In genomic region chr11:53762827-53763495, GRCm38 (mm10) we compare ENCODE assay signal across 8 mouse cellular contexts. TPM values are rescaled to one million over a fixed set of nuclear protein-coding genes. Genes with fewer than 3 reads are reported as not detected.
DNase-seq lines count a peak whose midpoint lies in the region; ATAC-seq lines count a peak whose summit lies in the region.

No protein-coding gene starts in this region.

- peak; percentile 84 for DNase-seq in 416B (ENCODE audit: low read depth)
- DNase-seq in adrenal gland, adult 8-10 months, result peak; percentile 92
- DNase-seq in heart, embryonic 10.5 days (ENCODE audit: low spot score), result peak; percentile 86
- peak; percentile 96 for DNase-seq in kidney, adult 9 months
- DNase-seq in lung, adult 18-20 months, result peak; percentile 95 to 98
- peak; percentile 64 for DNase-seq in thymus, postnatal 10 days (ENCODE audit: low spot score in 2 of 2)

- H3K4me2 ChIP-seq in embryonic facial prominence, embryonic 12.5 days (replicated peaks), result peak overlapping the region; percentile 76
- peak overlapping the region; percentile 63 for H3K4me2 ChIP-seq in neural tube, embryonic 14.5 days (ENCODE audit: low read depth, low read length)

- peak overlapping the region; percentile 1; the same call in 1 of the 2 replicates for H3K9ac ChIP-seq in embryonic facial prominence, embryonic 12.5 days
- H3K9ac ChIP-seq in neural tube, embryonic 14.5 days (replicated peaks; ENCODE audit: low read depth, low read length), result 0 out of 2 replicates have a peak overlapping the region, but pooled peaks have one; percentile 16

- peak overlapping the region; percentile 86 for H3K27ac ChIP-seq in embryonic facial prominence, embryonic 12.5 days
- H3K27ac ChIP-seq in heart, embryonic 10.5 days, result peak overlapping the region; percentile 91
- H3K27ac ChIP-seq in neural tube, embryonic 14.5 days (ENCODE audit: low read depth, low read length), result peak overlapping the region; percentile 39

- no peaks in the 10 kb centered on the region for H3K36me3 ChIP-seq in embryonic facial prominence, embryonic 12.5 days
- H3K36me3 ChIP-seq in heart, embryonic 10.5 days, result no peaks in the 10 kb centered on the region
- no peaks in the 10 kb centered on the region for H3K36me3 ChIP-seq in neural tube, embryonic 14.5 days (ENCODE audit: control insufficient read depth, insufficient read depth, low read length)

- peak overlapping the region; percentile 34 for H3K4me3 ChIP-seq in embryonic facial prominence, embryonic 12.5 days
- peak overlapping the region; percentile 57 for H3K4me3 ChIP-seq in heart, embryonic 10.5 days
- peak overlapping the region; percentile 22; the same call in 1 of the 2 replicates for H3K4me3 ChIP-seq in neural tube, embryonic 14.5 days (ENCODE audit: low read depth, low read length)

- peaks cover 13% of the 10 kb centered on the region; the same call in 1 of the 2 replicates for H3K27me3 ChIP-seq in embryonic facial prominence, embryonic 12.5 days
- H3K27me3 ChIP-seq in heart, embryonic 10.5 days (ENCODE audit: insufficient read depth, poor library complexity, severe bottlenecking), result peaks cover 19% of the 10 kb centered on the region
- H3K27me3 ChIP-seq in neural tube, embryonic 14.5 days (ENCODE audit: control insufficient read depth, insufficient read depth, low read length), result peaks cover 12% of the 10 kb centered on the region; the same call in 1 of the 2 replicates

- no peak for ATAC-seq in embryonic facial prominence, embryonic 12.5 days (ENCODE audit: insufficient number of reproducible peaks, insufficient read depth, low FRiP score, low TSS enrichment)
- ATAC-seq in neural tube, embryonic 14.5 days (ENCODE audit: low read depth), result no peak; the same call in 1 of the 2 replicates

- H3K9me3 ChIP-seq in embryonic facial prominence, embryonic 12.5 days, result no peaks in the 10 kb centered on the region
- no peaks in the 10 kb centered on the region for H3K9me3 ChIP-seq in heart, embryonic 10.5 days
- H3K9me3 ChIP-seq in neural tube, embryonic 14.5 days (ENCODE audit: control insufficient read depth, low read length), result no peaks in the 10 kb centered on the region

- H3K4me1 ChIP-seq in embryonic facial prominence, embryonic 12.5 days, result peaks cover 31% of the 10 kb centered on the region
- H3K4me1 ChIP-seq in heart, embryonic 10.5 days, result peaks cover 66% of the 10 kb centered on the region
- peaks cover 10% of the 10 kb centered on the region for H3K4me1 ChIP-seq in neural tube, embryonic 14.5 days (ENCODE audit: control insufficient read depth, insufficient read depth, low read length)

- WGBS in embryonic facial prominence, embryonic 12.5 days, result 7% methylated on average over 23 of the region's 23 CpGs
- WGBS in heart, embryonic 10.5 days, result 5% methylated on average over 23 of the region's 23 CpGs
- WGBS in neural tube, embryonic 14.5 days, result 7% methylated on average over 23 of the region's 23 CpGs

RNA-seq across cellular contexts. Expression of gene Irf1, which starts 6.9 kb away (rescaled TPM):
- total RNA-seq in adrenal gland, adult 8-10 months (2022), result 10 to 100 TPM; 29.0 to 50.6 (median 43.2) TPM
- polyA plus RNA-seq in embryonic facial prominence, embryonic 12.5 days (2016; fragmentation: Nextera tagmentation; extraction: Ambion mirVana), result 7.9 and 10.2 TPM in 2 replicates
- polyA plus RNA-seq in heart, embryonic 10.5 days (2016; fragmentation: Nextera tagmentation; extraction: Ambion mirVana), result 7.9 TPM in 2 replicates
- polyA plus RNA-seq in neural tube, embryonic 14.5 days (2014; fragmentation: Nextera tagmentation; extraction: Ambion mirVana), result 1.4 and 3.3 TPM in 2 replicates

RNA-seq across cellular contexts. Expression of gene Gm17334, which starts 10.0 kb away (rescaled TPM):
- 1 to 10 TPM in 2 of 4 experiments, under 1 TPM in 2; 0.84 to 1.5 (median 1.1) TPM for total RNA-seq in adrenal gland, adult 8-10 months (2022)
- not detected in 2 replicates for polyA plus RNA-seq in embryonic facial prominence, embryonic 12.5 days (2016; fragmentation: Nextera tagmentation; extraction: Ambion mirVana)
- not detected in 2 replicates for polyA plus RNA-seq in heart, embryonic 10.5 days (2016; fragmentation: Nextera tagmentation; extraction: Ambion mirVana)
- not detected in 2 replicates for polyA plus RNA-seq in neural tube, embryonic 14.5 days (2014; fragmentation: Nextera tagmentation; extraction: Ambion mirVana)

RNA-seq across cellular contexts. Expression of gene Il5, which starts 42.4 kb away (rescaled TPM):
- total RNA-seq in adrenal gland, adult 8-10 months (2022), result not detected
- polyA plus RNA-seq in embryonic facial prominence, embryonic 12.5 days (2016; fragmentation: Nextera tagmentation; extraction: Ambion mirVana), result not detected in 2 replicates
- not detected in 2 replicates for polyA plus RNA-seq in heart, embryonic 10.5 days (2016; fragmentation: Nextera tagmentation; extraction: Ambion mirVana)
- not detected in 2 replicates for polyA plus RNA-seq in neural tube, embryonic 14.5 days (2014; fragmentation: Nextera tagmentation; extraction: Ambion mirVana)

RNA-seq across cellular contexts. Expression of gene Rad50, which starts 55.8 kb away (rescaled TPM):
- total RNA-seq in adrenal gland, adult 8-10 months (2022), result 10 to 100 TPM; 15.2 to 21.9 (median 18.6) TPM
- 25.3 and 30.9 TPM in 2 replicates for polyA plus RNA-seq in embryonic facial prominence, embryonic 12.5 days (2016; fragmentation: Nextera tagmentation; extraction: Ambion mirVana)
- polyA plus RNA-seq in heart, embryonic 10.5 days (2016; fragmentation: Nextera tagmentation; extraction: Ambion mirVana), result 22.0 and 26.5 TPM in 2 replicates
- 11.2 and 12.0 TPM in 2 replicates for polyA plus RNA-seq in neural tube, embryonic 14.5 days (2014; fragmentation: Nextera tagmentation; extraction: Ambion mirVana)

Comparison
In these comparisons a context has a peak if more than half of its experiments do, and no peak if none do; other contexts are left out.
1. H3K27ac ChIP-seq: peak in every context shown above with its lines; median percentile 91 in heart, embryonic 10.5 days; 86 in embryonic facial prominence, embryonic 12.5 days; 39 in neural tube, embryonic 14.5 days.